Mouse (Mus musculus): ENCODE data around the gene Akain1.

DNA sequence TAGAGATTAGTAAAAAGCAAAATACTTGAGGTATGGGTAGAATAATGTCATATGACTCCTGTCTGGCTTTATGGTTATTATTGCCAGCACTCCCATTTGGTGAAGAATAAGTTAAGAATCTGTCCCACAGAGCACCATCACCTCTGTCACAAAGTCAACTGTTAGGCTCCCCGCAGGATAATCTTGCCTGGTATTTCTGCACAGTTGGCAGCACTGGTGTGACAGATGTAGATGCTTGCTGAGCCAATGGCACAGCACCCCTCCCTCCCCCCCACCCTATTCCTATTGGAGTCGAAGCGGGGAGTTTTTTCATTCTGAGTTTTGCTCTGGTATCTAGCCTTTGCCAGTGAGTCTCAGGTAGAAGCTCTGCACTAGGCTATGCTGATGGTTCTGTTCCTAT lies 23.9 kb downstream of the Akain1 start:
- no peak for TF ChIP-seq POLR2A (IDR thresholded peaks at IDR 0.05; ENCODE audit: borderline replicate concordance, low read depth, low read length)
- TF ChIP-seq CTCF (IDR thresholded peaks at IDR 0.05; ENCODE audit: low read depth, low read length) = no peak
